Mouse (Mus musculus) testis, adult 2 months (tissue): ENCODE results near the gene Msto1.

ENCODE experiments used
- CTCF ChIP-seq: fragments of 200-500 bp; IDR thresholded peaks from 2 replicates; pipeline ENCODE4 v1.5.1; 2012; ENCODE audit warnings: low read depth, mild to moderate bottlenecking, inconsistent platforms, low read length, moderate library complexity; ENCODE audit not compliant: control insufficient read depth, insufficient read depth, insufficient replicate concordance
- POLR2A ChIP-seq: fragments of 200-500 bp; IDR thresholded peaks from 2 replicates; pipeline ENCODE4 v1.6.1; 2012; ENCODE audit warnings: low read depth, mild to moderate bottlenecking, inconsistent platforms, low read length, moderate library complexity; ENCODE audit not compliant: control insufficient read depth

- TF ChIP-seq POLR2A (no peak), CTCF (no peak)
Measured at GRCm38 (mm10) chr3:88951327-88951800, 37.6 kb upstream of the Msto1 start.
